Mouse (Mus musculus) embryo, embryonic 11.5 days (tissue): ENCODE measurements around the gene Zfp598.
A peak's percentile ranks its signal among the peaks of the same experiment; 100 is the strongest.

Experiments
- DNase-seq: peaks from one replicate; pipeline ENCODE4 v3.0.0-alpha.2; 2012; ENCODE audit warnings: low read depth, low spot score

Gene Zfp598

DNA sequence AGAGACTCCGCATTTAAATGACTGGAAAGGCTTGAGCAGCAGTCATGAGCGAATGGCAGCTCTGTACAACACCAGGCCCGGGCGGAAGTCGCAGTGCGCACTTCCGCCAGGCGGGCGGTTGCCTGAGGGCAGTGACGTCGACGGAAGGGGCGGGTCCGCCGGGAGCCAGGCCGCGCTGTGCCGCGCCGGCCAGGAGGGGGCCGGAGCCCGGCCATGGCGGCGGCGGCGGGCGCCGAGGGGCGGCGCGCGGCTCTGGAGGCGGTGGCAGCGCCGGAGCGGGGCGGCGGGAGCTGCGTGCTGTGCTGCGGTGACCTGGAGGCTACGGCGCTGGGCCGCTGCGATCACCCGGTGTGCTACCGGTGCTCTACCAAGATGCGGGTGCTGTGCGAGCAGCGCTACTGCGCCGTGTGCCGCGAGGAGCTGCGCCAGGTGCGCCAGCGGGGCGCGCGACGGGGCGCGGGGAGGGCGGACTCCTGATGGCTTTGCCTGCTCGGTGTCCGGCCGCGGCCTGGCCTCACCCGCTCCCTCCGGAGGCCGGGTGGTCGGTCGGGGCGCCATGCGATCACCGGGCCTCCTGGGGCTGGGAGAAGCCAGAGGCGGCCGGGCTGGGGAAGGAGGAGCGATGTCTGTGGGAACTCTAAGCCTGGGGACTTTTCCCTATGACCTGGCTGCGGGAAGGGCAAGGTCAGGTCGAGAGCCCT is at the start of gene Zfp598:
Zfp598 (plus strand) TSS at position 143 of the 701 bp plus-strand sequence.
- DNase-seq = peak; percentile 85

DNA sequence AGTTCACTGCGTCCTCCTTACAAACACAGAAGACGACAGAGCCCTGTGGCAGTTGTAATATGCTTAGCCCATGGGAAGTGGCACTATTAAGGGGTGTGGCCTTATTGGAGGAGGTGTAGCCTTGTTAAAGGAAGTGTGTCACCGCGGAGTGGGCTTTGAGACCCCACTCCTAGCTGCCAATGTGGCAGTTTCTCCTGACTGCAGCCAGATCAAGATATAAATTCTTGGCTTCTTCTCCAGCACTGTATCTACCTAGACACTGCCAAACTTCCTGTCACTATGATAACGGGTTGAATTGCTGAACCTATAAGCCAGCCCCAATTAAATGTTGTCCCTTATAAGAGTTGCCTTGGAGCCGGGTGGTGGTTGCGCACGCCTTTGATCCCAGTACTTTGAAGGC is 44.0 kb upstream of the Zfp598 start:
- no peak for DNase-seq

DNA sequence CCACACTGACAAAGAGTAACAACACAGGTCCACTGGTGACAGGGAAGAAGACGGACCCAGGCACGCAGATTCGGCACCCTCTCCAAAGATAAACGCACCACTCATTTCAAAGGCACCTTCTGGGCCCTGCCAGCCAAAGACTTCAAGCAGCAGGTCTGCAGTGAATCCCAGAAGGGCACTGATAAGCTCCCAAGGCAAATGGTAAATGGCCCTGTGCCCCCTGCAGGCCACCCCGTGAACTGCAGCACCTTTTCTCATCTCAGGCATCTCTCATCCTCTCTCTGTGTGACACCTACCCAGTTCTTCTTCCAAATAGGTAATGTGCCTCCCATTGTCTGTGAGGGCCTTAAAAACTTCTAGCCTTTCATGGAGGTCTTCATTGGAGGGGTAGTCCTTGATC is 40.8 kb upstream of the Zfp598 start:
- DNase-seq = no peak

GRCm38 (mm10) chr17:24630072-24630471 is 39.4 kb upstream of the Zfp598 start:
- DNase-seq = no peak

DNA sequence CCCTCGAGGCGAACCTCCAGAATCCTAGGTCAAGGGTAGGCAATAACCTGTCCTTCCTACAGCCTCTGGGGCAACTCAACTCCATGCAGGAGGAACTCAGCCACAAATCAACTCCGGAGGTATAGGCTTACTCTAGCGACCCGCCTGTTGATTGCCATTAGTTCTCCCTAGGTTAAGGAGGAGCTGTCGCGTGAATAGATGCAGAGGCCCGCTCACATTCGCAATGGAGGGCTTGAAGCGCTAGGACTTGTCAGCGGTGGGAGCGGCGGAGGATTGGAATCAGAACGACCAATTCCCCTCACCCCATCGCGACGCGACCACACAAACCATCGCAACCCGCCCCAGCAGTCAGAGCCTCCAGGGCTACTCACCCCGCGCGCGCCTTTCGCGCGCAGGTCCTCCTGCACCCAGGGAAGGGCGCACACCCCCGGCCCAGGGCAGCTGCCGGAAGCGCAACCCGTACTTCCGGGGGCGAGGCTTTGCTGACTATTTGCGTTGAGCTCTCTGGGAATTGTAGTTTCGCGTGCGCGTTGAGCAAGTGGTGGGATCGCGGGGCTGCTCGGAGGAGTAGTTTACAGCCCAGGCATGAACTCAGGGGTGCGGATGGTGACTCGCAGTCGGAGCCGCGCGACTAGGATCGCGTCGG is 37.2 kb upstream of the Zfp598 start, which contains the start of the genes Tsc2 and Nthl1:
Tsc2 (minus strand) TSS at position 464 of the 646 bp plus-strand sequence.
Nthl1 (plus strand) TSS at position 514 of the 646 bp plus-strand sequence.
- peak; percentile 83 for DNase-seq

DNA sequence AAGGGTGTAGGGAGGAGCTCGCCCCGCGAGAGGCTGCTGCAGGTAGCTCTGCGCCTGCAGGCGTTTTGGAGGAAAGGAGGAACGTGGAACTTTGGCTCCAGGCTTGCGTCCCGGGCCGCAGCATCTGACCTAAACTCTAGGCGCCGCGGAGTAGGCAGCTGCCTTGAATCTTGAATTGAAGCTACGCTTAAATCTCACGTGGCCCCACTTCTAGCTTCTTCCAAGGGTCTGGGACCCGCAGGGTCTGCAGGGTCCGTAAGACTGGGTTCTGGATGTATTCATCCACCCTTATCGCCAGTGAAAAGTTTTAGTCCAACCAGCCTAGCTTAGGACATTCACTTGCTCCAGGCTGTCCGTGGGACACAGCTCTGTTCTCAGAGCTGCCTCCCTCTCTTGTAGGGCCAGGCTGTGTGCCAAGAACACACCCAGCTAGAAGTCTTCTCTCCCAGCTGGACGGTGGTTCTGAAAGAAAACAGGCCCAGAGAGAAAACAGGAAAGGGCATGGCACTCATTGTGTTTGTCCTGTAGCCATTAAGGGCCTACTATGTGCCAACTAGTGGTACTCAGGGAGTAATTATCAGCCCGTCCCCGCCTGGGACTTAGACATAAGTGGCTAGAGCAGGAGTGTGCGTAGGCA is 36.6 kb upstream of the Zfp598 start:
- no peak for DNase-seq

DNA sequence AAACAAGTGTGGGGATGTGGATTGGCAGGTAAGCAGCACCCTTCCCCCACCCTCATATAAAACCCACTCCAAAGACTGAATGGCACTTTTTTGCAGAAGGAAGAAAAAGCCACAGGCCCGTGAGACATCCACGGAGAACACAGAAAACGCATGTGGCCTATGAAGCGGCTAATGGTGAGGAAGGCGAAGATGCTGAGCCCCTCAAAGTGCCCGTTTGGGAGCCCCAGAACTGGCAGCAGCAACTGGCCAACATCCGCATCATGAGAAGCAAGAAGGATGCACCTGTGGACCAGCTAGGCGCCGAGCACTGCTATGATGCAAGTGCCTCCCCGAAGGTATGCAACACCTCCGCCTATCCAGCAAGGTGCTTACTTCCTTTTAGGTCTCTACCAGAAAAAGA is 35.7 kb upstream of the Zfp598 start:
- no peak for DNase-seq

DNA sequence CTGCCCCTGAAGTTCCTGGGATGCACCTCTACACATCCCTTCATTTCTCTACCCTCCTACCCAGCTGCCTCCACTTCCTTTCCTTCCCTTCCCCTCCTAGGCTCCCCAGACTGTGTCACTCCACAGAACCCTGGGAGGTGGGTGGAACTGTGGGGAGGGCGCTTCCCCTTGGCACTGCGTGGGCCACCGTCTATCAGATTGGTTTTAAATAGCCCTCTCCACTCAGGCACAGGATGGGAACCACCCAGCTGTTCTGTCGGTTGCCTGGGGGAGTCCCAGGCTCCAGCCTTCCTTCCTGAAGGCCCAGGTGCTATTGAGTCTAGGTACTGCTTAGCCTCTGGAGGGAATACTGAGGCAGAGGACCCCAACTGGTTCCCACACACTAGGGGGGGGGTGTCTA is 34.5 kb upstream of the Zfp598 start:
- DNase-seq = no peak

DNA sequence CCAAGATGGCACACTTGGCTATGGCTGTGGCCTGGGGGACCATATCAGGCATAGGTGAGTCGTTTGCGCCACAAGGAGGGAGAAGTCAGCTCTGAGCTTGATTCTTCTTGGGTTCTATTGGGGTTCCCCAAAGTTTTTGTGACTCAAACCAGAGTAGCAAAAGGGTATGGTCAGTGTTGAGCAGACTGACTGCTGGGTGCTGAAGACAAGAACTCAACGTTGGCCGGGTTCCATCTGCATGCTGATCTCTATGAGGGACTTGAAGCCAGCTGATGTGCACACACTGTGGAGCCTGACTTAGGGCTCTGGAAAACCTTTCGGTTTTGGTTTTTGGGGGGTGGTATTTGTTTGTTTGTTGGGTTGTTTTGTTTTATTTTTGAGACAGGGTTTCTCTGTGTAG is 33.8 kb upstream of the Zfp598 start:
- no peak for DNase-seq

GRCm38 (mm10) chr17:24636781-24637481 is 32.6 kb upstream of the Zfp598 start:
- no peak for DNase-seq

GRCm38 (mm10) chr17:24638214-24638613 is 31.3 kb upstream of the Zfp598 start:
- DNase-seq = no peak

DNA sequence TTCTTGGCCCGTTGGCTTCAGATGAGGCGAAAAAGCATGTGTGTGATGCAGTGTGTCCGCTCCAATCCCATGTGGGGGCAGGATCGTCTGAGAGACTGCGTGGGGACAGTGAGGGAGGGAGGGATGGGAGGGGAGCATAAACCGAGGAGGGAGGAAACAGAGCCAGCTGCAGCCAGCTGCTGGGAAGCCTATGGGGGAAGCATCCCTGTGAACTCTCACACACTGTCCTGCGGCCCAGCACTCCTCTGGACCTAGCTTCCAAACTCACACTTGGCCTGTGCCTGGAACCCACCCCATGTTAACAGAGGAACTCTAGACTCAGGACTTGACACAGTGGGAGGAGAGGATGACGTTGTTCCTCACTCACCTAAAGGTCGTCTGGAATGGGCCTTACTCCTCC is 30.6 kb upstream of the Zfp598 start:
- DNase-seq = no peak

GRCm38 (mm10) chr17:24639571-24639988 is 29.9 kb upstream of the Zfp598 start:
- DNase-seq = no peak

DNA sequence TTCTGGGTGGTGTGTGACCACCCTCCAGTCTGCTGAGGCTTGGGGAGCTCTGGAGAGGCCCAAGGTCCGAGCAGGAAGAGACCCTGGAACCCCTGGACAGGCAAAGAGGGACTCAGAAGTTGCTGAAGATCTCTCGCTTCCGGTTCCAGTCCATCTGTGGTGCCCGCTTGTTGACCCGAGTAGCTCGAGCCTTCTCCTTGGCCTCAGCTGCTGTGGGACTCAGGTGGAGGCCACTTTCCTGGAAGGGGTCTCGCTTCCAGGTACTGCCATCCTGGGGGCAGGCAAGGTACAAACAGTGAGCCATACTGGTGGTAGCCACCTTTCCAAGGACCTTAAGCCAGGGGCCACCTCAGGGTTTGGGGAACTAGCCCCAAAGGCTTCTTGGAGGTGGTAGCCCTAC is 29.4 kb upstream of the Zfp598 start:
- no peak for DNase-seq

DNA sequence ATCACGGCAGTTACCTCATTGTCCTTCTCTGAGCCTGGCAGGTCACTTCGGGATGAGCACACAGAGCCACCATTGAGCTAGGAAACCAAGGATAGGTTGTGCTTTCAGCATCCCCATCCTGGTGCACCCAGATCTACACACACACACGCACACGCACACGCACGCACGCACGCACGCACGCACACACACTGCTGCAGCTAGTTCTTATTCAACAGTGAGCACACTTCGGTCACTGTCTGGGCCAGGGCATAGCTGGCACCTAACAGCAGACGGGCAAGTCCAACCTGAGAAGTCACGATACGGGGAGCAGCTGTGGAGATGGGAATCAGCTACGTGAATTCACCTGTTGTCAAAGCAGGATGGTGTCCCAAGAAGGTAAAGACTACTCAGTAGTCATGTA is 28.9 kb upstream of the Zfp598 start:
- no peak for DNase-seq

DNA sequence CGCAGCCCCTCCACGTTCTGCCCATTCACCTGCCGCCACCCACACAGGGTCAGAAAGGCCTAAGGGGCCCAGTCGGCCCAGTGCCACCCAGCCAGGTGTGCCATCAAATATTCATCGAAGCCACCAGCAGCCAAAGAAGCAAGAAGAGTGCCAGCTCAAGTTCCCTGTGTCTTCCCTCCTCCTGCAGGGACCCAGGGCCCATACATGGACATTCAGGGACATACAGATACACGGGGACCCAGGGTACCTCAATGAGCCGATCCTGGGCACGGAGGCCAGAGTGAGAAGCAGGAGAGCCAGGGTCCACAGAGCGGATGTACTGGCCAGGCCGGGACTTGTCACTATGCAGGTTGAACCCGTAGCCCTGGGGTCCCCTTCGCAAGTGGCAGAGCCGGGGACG is 27.5 kb upstream of the Zfp598 start:
- no peak for DNase-seq

DNA sequence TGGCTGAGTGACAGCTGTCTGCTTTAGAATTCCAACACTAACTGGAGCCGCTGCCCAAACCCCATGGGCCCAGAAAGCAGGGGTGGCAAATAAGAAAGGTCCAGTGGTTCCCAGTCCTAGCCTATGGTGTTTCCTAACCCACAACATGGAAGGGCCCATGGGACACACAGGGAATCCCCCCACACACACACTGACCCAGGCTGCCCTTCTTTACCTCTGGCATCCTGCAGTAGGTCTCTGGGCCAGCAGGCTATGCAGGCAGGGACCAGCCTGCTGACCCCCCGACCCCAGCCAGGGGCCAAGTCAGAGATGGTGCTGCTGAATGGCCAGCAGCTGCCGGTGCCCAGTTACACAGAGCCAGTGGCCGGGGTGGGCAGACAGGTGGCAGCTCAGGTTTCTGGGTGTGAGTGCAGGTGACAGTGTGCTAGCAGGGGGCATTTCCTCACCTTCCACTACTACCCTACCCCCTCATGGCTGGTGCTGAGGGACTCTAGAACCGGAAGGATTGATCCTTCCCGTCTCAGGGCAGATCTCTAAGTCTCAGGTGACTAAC is 26.6 kb upstream of the Zfp598 start:
- DNase-seq = no peak

DNA sequence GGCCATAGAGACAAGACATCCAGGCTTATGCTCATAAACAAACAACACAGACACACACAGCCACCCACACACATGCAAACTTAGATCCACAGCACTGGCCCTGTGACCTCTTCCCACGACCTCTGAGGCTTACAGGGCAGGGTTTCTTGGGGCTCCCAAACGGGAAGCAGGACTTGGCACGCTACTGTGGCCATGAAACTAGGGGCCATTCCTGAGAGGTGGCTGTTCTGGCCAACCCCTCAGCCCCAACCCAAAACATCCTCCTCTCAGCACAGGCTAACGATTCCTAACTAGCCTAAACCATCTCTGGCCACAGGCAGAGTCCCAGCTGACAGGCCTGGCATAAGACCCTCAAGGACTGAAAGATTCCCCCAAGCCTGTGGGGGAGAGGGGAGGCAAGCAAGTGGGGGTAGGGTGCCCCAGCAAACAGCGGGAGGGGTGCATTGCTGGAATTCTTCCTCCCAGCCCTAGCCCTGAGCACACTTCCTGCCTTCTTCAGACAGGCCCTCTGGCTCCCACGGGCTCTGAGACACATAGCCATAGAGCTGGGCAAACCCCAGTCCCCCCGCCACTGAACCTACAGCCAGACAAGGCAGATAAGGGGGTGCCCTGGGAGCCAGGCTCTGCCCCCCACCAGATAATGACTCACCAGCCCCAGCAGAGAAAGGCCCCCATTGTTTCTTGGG is 25.3 kb upstream of the Zfp598 start:
- DNase-seq = no peak

DNA sequence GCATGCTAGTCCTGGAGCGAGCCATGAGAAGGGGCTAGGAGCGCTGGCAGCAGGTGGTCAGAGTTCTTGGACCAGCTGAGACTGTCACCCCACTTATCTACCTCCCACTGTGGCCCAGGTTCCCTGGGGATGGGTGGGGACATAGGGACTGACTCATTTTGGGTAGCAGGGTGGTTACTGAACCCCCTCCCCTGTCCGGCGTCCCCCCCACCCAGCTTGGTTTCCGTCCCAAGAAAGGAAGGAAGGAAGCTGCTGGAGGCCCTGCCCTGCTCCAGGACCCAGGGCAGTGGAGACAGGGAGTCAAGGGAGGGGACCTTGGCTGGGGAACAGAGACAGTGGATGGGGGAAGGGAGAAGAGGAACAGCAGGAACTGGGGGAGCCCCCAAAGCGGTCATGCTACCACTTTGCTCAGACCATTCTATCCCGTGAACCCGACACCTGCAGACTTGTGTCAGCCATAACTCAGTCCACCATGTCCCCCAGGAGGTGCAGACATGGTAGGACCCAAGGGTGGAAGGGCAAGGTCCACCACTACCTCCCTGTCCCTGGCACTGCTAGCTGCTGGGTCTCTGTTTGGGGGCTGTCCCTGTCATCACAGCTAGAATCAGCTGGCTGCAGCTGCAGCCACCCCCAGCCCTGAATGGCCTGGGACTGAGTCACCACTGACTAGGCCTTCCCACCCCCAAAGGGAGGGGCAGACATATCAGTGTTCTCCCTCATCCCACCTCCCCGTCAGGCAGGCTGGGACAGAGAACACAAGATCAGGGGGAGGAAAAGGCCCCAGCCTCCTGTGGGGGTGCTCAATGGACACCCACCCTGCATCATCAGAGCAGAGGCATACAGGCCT is 24.4 kb upstream of the Zfp598 start:
- no peak for DNase-seq

- DNase-seq = no peak
Measured at GRCm38 (mm10) chr17:24645916-24646315, 23.6 kb upstream of the Zfp598 start.
